Mouse (Mus musculus) small intestine, adult 2 months (tissue): Measurements from ENCODE around the gene Zhx3.

Experiments
- CTCF ChIP-seq: fragments of 200-500 bp; IDR thresholded peaks from 2 replicates; pipeline ENCODE4 v1.5.1; 2012; ENCODE audit warnings: low read depth, mild to moderate bottlenecking, control low read depth, inconsistent platforms, low read length, moderate library complexity, mixed read lengths; ENCODE audit not compliant: insufficient replicate concordance, insufficient read length; ENCODE audit errors: extremely low read depth
- POLR2A ChIP-seq: fragments of 200-500 bp; IDR thresholded peaks from 2 replicates; pipeline ENCODE4 v1.6.1; 2012; ENCODE audit warnings: low read depth, mild to moderate bottlenecking, control low read depth, inconsistent platforms, low read length, moderate library complexity

GRCm38 (mm10) chr2:160869446-160869845 lies 3.4 kb downstream of the Zhx3 start:
- TF ChIP-seq CTCF (no peak), POLR2A (no peak)
